Mouse (Mus musculus): ENCODE measurements at regions not wholly inside any gene's neighbourhood (a gene's known extent, or its start where the extent isn't known, plus 50 kb on each side); places are given as distances from the start of the nearest gene placed in this dataset.
A peak's percentile ranks its signal among the peaks of the same experiment; 100 is the strongest.

- TF ChIP-seq GATA1 (IDR thresholded peaks at IDR 0.05; ENCODE audit: low read length), result no peak
Observed at GRCm38 (mm10) chr11:14943036-14943435, 344.0 kb downstream of the Pom121l12 start.

- no peak for TF ChIP-seq GATA1 (IDR thresholded peaks at IDR 0.05; ENCODE audit: low read length)
Observed at GRCm38 (mm10) chr11:14957650-14958049, 358.6 kb downstream of the Pom121l12 start.

- TF ChIP-seq GATA1 (IDR thresholded peaks at IDR 0.05; ENCODE audit: low read length), result peak; percentile 19
Observed at GRCm38 (mm10) chr11:14958689-14959088, 359.6 kb downstream of the Pom121l12 start.
